Mouse (Mus musculus) G1E (cell line): ENCODE data around the gene Ttll8. TPM values are rescaled to one million over a fixed set of nuclear protein-coding genes. Genes with fewer than 3 reads are reported as not detected.

Experiments
- ATAC-seq: 2 replicates; pipeline ENCODE4 v1.8.0; 2016; ENCODE audit warnings: mild to moderate bottlenecking; ENCODE audit not compliant: insufficient number of reproducible peaks, poor library complexity, low FRiP score, severe bottlenecking; ENCODE audit errors: extremely low read depth
- DNase-seq: peaks from one replicate; pipeline ENCODE4 v3.0.0; 2012; ENCODE audit warnings: low spot score
- H3K27me3 ChIP-seq: 2 replicates; pipeline ENCODE4 v1.6.1; 2012; ENCODE audit warnings: mild to moderate bottlenecking, low read length, inconsistent platforms; ENCODE audit not compliant: insufficient read depth
- H3K36me3 ChIP-seq: replicated peaks from 2 replicates; pipeline ENCODE3; 2012; ENCODE audit warnings: mild to moderate bottlenecking, inconsistent platforms
- H3K4me1 ChIP-seq: 2 replicates; pipeline ENCODE4 v1.6.1; 2012; ENCODE audit warnings: low read depth, low read length, inconsistent platforms, mixed read lengths; ENCODE audit not compliant: insufficient read depth
- H3K4me3 ChIP-seq: 2 replicates; pipeline ENCODE4 v1.5.1; 2012; ENCODE audit warnings: low read depth, mild to moderate bottlenecking, inconsistent platforms, low read length, moderate library complexity, mixed read lengths
- H3K9me3 ChIP-seq: replicated peaks from 2 replicates; pipeline ENCODE4 v1.6.1; 2012; ENCODE audit warnings: inconsistent platforms
- CTCF ChIP-seq: IDR thresholded peaks from 2 replicates; pipeline ENCODE4 v1.5.1; 2012; ENCODE audit warnings: low read depth, low read length, inconsistent platforms, mixed read lengths
- GATA1 ChIP-seq: IDR thresholded peaks from 2 replicates; pipeline ENCODE4 v1.6.1; 2012; ENCODE audit warnings: borderline replicate concordance, low read length, inconsistent platforms, mixed read lengths
- GATA2 ChIP-seq: IDR thresholded peaks from 2 replicates; pipeline ENCODE4 v1.6.1; 2012; ENCODE audit warnings: low read depth, low read length, inconsistent platforms, borderline replicate concordance
- POLR2AphosphoS5 ChIP-seq: IDR thresholded peaks from 2 replicates; pipeline ENCODE4 v1.6.1; 2012; ENCODE audit warnings: low read depth, low read length, inconsistent platforms; ENCODE audit not compliant: insufficient replicate concordance
- TAL1 ChIP-seq: conservative IDR thresholded peaks from 2 replicates; pipeline ENCODE4 v1.6.1; 2012; ENCODE audit warnings: low read depth, low read length, inconsistent platforms, mixed read lengths
- polyA plus RNA-seq: library from polyadenylated mRNA; stranded (reverse); fragments of >175 nt; gene quantifications from 2 replicates; pipeline ENCODE4 v1.2.3, GENCODE M21; 2012
- total RNA-seq, 2 experiments: library from RNA; stranded (forward) in 1 of 2; stranded (reverse) in 1 of 2; fragments of 200-1000 nt in 1 of 2; fragments of >200 nt in 1 of 2; fragmentation: Nextera tagmentation in 1 of 2; gene quantifications; 2 replicates each; pipeline ENCODE4 v1.2.3; 2014 to 2017

The Ttll8 gene
- total and polyA plus RNA-seq, 3 experiments, result 0.49 TPM; not detected in 2

GRCm38 (mm10) chr15:88882851-88883250 is 71.4 kb downstream of the Ttll8 start:
- Histone ChIP-seq H3K27me3 (peaks cover 20% of the 10 kb centered on the region; the same call in 1 of the 2 replicates), H3K9me3 (no peaks in the 10 kb centered on the region), H3K36me3 (no peaks in the 10 kb centered on the region), H3K4me3 (no peak overlapping the region), H3K4me1 (no peaks in the 10 kb centered on the region)
- no peak for DNase-seq
- ATAC-seq, result no peak
- TF ChIP-seq GATA1 (no peak), POLR2AphosphoS5 (no peak), CTCF (no peak), GATA2 (no peak), TAL1 (no peak)

GRCm38 (mm10) chr15:88881253-88882044 is 72.8 kb downstream of the Ttll8 start:
- no peaks in the 10 kb centered on the region for H3K36me3 ChIP-seq
- DNase-seq, result no peak
- no peak overlapping the region for H3K4me3 ChIP-seq
- H3K27me3 ChIP-seq, result peaks cover 17% of the 10 kb centered on the region; the same call in 1 of the 2 replicates
- no peak for ATAC-seq
- H3K4me1 ChIP-seq, result peaks cover under 1% of the 10 kb centered on the region; the same call in 1 of the 2 replicates
- no peaks in the 10 kb centered on the region for H3K9me3 ChIP-seq
- TF ChIP-seq TAL1 (no peak), CTCF (no peak), POLR2AphosphoS5 (no peak), GATA1 (no peak), GATA2 (no peak)

GRCm38 (mm10) chr15:88877021-88877400 is 77.2 kb downstream of the Ttll8 start:
- no peak for TF ChIP-seq GATA2
- TF ChIP-seq POLR2AphosphoS5, result no peak
- no peaks in the 10 kb centered on the region for H3K9me3 ChIP-seq
- peaks cover 4% of the 10 kb centered on the region; the same call in 1 of the 2 replicates for H3K4me1 ChIP-seq
- H3K4me3 ChIP-seq, result no peak overlapping the region
- peaks cover 26% of the 10 kb centered on the region for H3K27me3 ChIP-seq
- no peak for ATAC-seq
- no peak for DNase-seq
- no peaks in the 10 kb centered on the region for H3K36me3 ChIP-seq

- peaks cover 26% of the 10 kb centered on the region for H3K27me3 ChIP-seq
- no peaks in the 10 kb centered on the region for H3K36me3 ChIP-seq
- H3K4me3 ChIP-seq, result no peak overlapping the region
- DNase-seq, result peak; percentile 44
- TF ChIP-seq GATA2 (no peak), CTCF (peak; percentile 59)
- peak; percentile 45 for ATAC-seq
- H3K4me1 ChIP-seq, result peaks cover 4% of the 10 kb centered on the region; the same call in 1 of the 2 replicates
- H3K9me3 ChIP-seq, result no peaks in the 10 kb centered on the region
Observed at GRCm38 (mm10) chr15:88876155-88877020, 77.8 kb downstream of the Ttll8 start.

- Histone ChIP-seq H3K4me1 (peaks cover 4% of the 10 kb centered on the region; the same call in 1 of the 2 replicates), H3K4me3 (no peak overlapping the region), H3K27me3 (peaks cover 24% of the 10 kb centered on the region), H3K36me3 (no peaks in the 10 kb centered on the region), H3K9me3 (no peaks in the 10 kb centered on the region)
- TF ChIP-seq CTCF, result no peak
- TF ChIP-seq GATA1, result no peak
- TF ChIP-seq TAL1, result no peak
- TF ChIP-seq GATA2, result no peak
- no peak for TF ChIP-seq POLR2AphosphoS5
- ATAC-seq (no peak), DNase-seq (no peak)
Observed at GRCm38 (mm10) chr15:88875625-88876081, 78.6 kb downstream of the Ttll8 start.

GRCm38 (mm10) chr15:88874477-88874876 is 79.7 kb downstream of the Ttll8 start:
- DNase-seq (no peak), ATAC-seq (no peak)
- TF ChIP-seq CTCF (no peak), POLR2AphosphoS5 (no peak), TAL1 (no peak), GATA1 (no peak), GATA2 (no peak)
- Histone ChIP-seq H3K36me3 (no peaks in the 10 kb centered on the region), H3K9me3 (no peaks in the 10 kb centered on the region), H3K27me3 (peaks cover 25% of the 10 kb centered on the region), H3K4me1 (peaks cover 4% of the 10 kb centered on the region; the same call in 1 of the 2 replicates), H3K4me3 (no peak overlapping the region)
